Mouse (Mus musculus) MEL (cell line): Measurements from ENCODE around the gene Prdm10. TPM values are rescaled to one million over a fixed set of nuclear protein-coding genes. Genes with fewer than 3 reads are reported as not detected.
A peak's percentile ranks its signal among the peaks of the same experiment; 100 is the strongest.

Source experiments
- DNase-seq: peaks from one replicate; pipeline ENCODE4 v3.0.0; 2011; ENCODE audit warnings: low read depth, low spot score
- H3K27ac ChIP-seq: 2 replicates; pipeline ENCODE4 v1.5.1; 2012; ENCODE audit warnings: low read depth, mild to moderate bottlenecking, control low read depth, low read length, moderate library complexity; ENCODE audit not compliant: control insufficient read depth
- H3K27me3 ChIP-seq, 2 experiments: fragments of 150-350 bp in 1 of 2; sonication (generic) in 1 of 2; 2 replicates each; pipeline ENCODE4 v1.6.1; 2012; ENCODE audit warnings: low read length in 2 of 2, mild to moderate bottlenecking in 2 of 2, improper control_type of control experiment in 1 of 2, moderate library complexity in 1 of 2; ENCODE audit not compliant: insufficient read depth in 2 of 2, control insufficient read depth in 1 of 2
- H3K36me3 ChIP-seq, 2 experiments: 2 replicates each; pipeline ENCODE4 v1.6.1; 2012 to 2014; ENCODE audit warnings: low read length in 2 of 2, improper control_type of control experiment in 1 of 2, inconsistent platforms in 1 of 2, mild to moderate bottlenecking in 1 of 2; ENCODE audit not compliant: insufficient read depth in 2 of 2, control insufficient read depth in 1 of 2
- H3K4me1 ChIP-seq, 2 experiments: fragments of 150-350 bp in 1 of 2; sonication (generic) in 1 of 2; 2 replicates each; pipeline ENCODE4 v1.6.1; 2012; ENCODE audit warnings: low read length in 2 of 2, improper control_type of control experiment in 1 of 2, mild to moderate bottlenecking in 1 of 2; ENCODE audit not compliant: insufficient read depth in 2 of 2, control insufficient read depth in 1 of 2
- H3K4me3 ChIP-seq, 2 experiments: fragments of 150-350 bp in 1 of 2; sonication (generic) in 1 of 2; 2 replicates each; pipeline ENCODE4 v1.5.1; 2012; ENCODE audit warnings: low read depth in 2 of 2, low read length in 2 of 2, mild to moderate bottlenecking in 2 of 2, moderate library complexity in 2 of 2, control low read depth in 1 of 2, improper control_type of control experiment in 1 of 2; ENCODE audit not compliant: control insufficient read depth in 1 of 2, insufficient read depth in 1 of 2
- H3K79me2 ChIP-seq: 2 replicates; pipeline ENCODE4 v1.6.1; 2012; ENCODE audit warnings: mild to moderate bottlenecking, low read length, moderate library complexity; ENCODE audit not compliant: control insufficient read depth, poor library complexity, insufficient read depth
- H3K9ac ChIP-seq: 2 replicates; pipeline ENCODE4 v1.6.1; 2012; ENCODE audit warnings: low read depth, mild to moderate bottlenecking, control low read depth, low read length, moderate library complexity; ENCODE audit not compliant: control insufficient read depth, poor library complexity, severe bottlenecking
- H3K9me3 ChIP-seq: fragments of 150-350 bp; sonication (generic); replicated peaks from 2 replicates; pipeline ENCODE4 v1.6.1; 2012; ENCODE audit warnings: mild to moderate bottlenecking, low read length, improper control_type of control experiment, moderate library complexity; ENCODE audit not compliant: insufficient read depth
- BHLHE40 ChIP-seq: IDR thresholded peaks from 2 replicates; pipeline ENCODE4 v1.6.1; 2012; ENCODE audit warnings: low read depth, mild to moderate bottlenecking, inconsistent platforms, low read length, improper control_type of control experiment, borderline replicate concordance
- CHD1 ChIP-seq: IDR thresholded peaks from 2 replicates; pipeline ENCODE4 v1.6.1; 2012; ENCODE audit warnings: low read depth, mild to moderate bottlenecking, inconsistent platforms, low read length, improper control_type of control experiment
- CHD2 ChIP-seq: IDR thresholded peaks from 2 replicates; pipeline ENCODE4 v1.6.1; 2011; ENCODE audit warnings: low read length, improper control_type of control experiment
- EP300 ChIP-seq, 2 experiments: IDR thresholded peaks; 2 replicates each; pipeline ENCODE4 v1.6.1; 2011; ENCODE audit warnings: improper control_type of control experiment in 2 of 2, low read length in 2 of 2, low read depth in 1 of 2, mild to moderate bottlenecking in 1 of 2
- ETS1 ChIP-seq: IDR thresholded peaks from 2 replicates; pipeline ENCODE4 v1.6.1; 2012; ENCODE audit warnings: low read depth, mild to moderate bottlenecking, inconsistent platforms, low read length, improper control_type of control experiment, moderate library complexity
- GABPA ChIP-seq: IDR thresholded peaks from 2 replicates; pipeline ENCODE4 v1.6.1; 2012; ENCODE audit warnings: low read depth, mild to moderate bottlenecking, inconsistent platforms, low read length, improper control_type of control experiment, moderate library complexity
- GATA1 ChIP-seq: IDR thresholded peaks from 2 replicates; pipeline ENCODE4 v1.6.1; 2011; ENCODE audit warnings: low read depth, low read length, improper control_type of control experiment
- HCFC1 ChIP-seq: IDR thresholded peaks from 2 replicates; pipeline ENCODE4 v1.6.1; 2012; ENCODE audit warnings: low read depth, mild to moderate bottlenecking, inconsistent platforms, low read length, improper control_type of control experiment, moderate library complexity
- MAFK ChIP-seq: IDR thresholded peaks from 2 replicates; pipeline ENCODE4 v1.6.1; 2011; ENCODE audit warnings: low read depth, mild to moderate bottlenecking, low read length, improper control_type of control experiment, borderline replicate concordance
- MAX ChIP-seq: IDR thresholded peaks from 2 replicates; pipeline ENCODE4 v1.6.1; 2011; ENCODE audit warnings: low read length, improper control_type of control experiment
- MAZ ChIP-seq: IDR thresholded peaks from 2 replicates; pipeline ENCODE4 v1.6.1; 2012; ENCODE audit warnings: low read depth, mild to moderate bottlenecking, inconsistent platforms, low read length, improper control_type of control experiment
- MEF2A ChIP-seq: IDR thresholded peaks from 2 replicates; pipeline ENCODE4 v1.6.1; 2014; ENCODE audit warnings: low read depth, mild to moderate bottlenecking, inconsistent platforms, low read length, improper control_type of control experiment; ENCODE audit not compliant: poor library complexity, insufficient replicate concordance, severe bottlenecking; ENCODE audit errors: extremely low read depth
- MXI1 ChIP-seq: IDR thresholded peaks from 2 replicates; pipeline ENCODE4 v1.6.1; 2011; ENCODE audit warnings: mild to moderate bottlenecking, low read depth, low read length, improper control_type of control experiment
- MYB ChIP-seq: IDR thresholded peaks from 2 replicates; pipeline ENCODE4 v1.6.1; 2011; ENCODE audit warnings: mild to moderate bottlenecking, low read depth, low read length, improper control_type of control experiment
- MYC ChIP-seq: IDR thresholded peaks from 2 replicates; pipeline ENCODE4 v1.6.1; 2011; ENCODE audit warnings: low read depth, mild to moderate bottlenecking, low read length, improper control_type of control experiment, moderate library complexity
- NELFE ChIP-seq: IDR thresholded peaks from 2 replicates; pipeline ENCODE4 v1.6.1; 2011; ENCODE audit warnings: low read depth, low read length, improper control_type of control experiment
- NRF1 ChIP-seq: IDR thresholded peaks from 2 replicates; pipeline ENCODE4 v1.6.1; 2014; ENCODE audit warnings: low read depth, mild to moderate bottlenecking, inconsistent platforms, low read length, improper control_type of control experiment, moderate library complexity; ENCODE audit not compliant: poor library complexity, insufficient read depth, severe bottlenecking
- POLR2A ChIP-seq, 2 experiments: IDR thresholded peaks; 2 replicates each; pipeline ENCODE4 v1.6.1; 2011 to 2012; ENCODE audit warnings: low read length in 2 of 2, mild to moderate bottlenecking in 2 of 2, control low read depth in 1 of 2, improper control_type of control experiment in 1 of 2, low read depth in 1 of 2, moderate library complexity in 1 of 2; ENCODE audit not compliant: control insufficient read depth in 1 of 2, insufficient read depth in 1 of 2, poor library complexity in 1 of 2
- POLR2AphosphoS2 ChIP-seq: IDR thresholded peaks from 2 replicates; pipeline ENCODE4 v1.6.1; 2011; ENCODE audit warnings: low read length, improper control_type of control experiment
- POLR2AphosphoS5 ChIP-seq: IDR thresholded peaks from 2 replicates; pipeline ENCODE4 v1.6.1; 2012; ENCODE audit warnings: low read depth, borderline replicate concordance, mild to moderate bottlenecking, inconsistent platforms, low read length, moderate library complexity, mixed read lengths
- RAD21 ChIP-seq: IDR thresholded peaks from 2 replicates; pipeline ENCODE4 v1.6.1; 2011; ENCODE audit warnings: mild to moderate bottlenecking, low read depth, low read length, improper control_type of control experiment
- SIN3A ChIP-seq: IDR thresholded peaks from 2 replicates; pipeline ENCODE4 v1.6.1; 2012; ENCODE audit warnings: low read length, improper control_type of control experiment, inconsistent platforms
- SMC3 ChIP-seq: IDR thresholded peaks from 2 replicates; pipeline ENCODE4 v1.6.1; 2011; ENCODE audit warnings: low read depth, low read length, improper control_type of control experiment
- TAL1 ChIP-seq: IDR thresholded peaks from 2 replicates; pipeline ENCODE4 v1.6.1; 2012; ENCODE audit warnings: mild to moderate bottlenecking, inconsistent platforms, low read length, moderate library complexity, mixed read lengths
- TBP ChIP-seq: IDR thresholded peaks from 2 replicates; pipeline ENCODE4 v1.8.0; 2011; ENCODE audit warnings: low read depth, low read length, improper control_type of control experiment
- TCF12 ChIP-seq: IDR thresholded peaks from 2 replicates; pipeline ENCODE4 v1.6.1; 2014; ENCODE audit warnings: low read depth, mild to moderate bottlenecking, inconsistent platforms, low read length, improper control_type of control experiment, moderate library complexity
- UBTF ChIP-seq: IDR thresholded peaks from 2 replicates; pipeline ENCODE4 v1.6.1; 2012; ENCODE audit warnings: low read depth, mild to moderate bottlenecking, inconsistent platforms, low read length, improper control_type of control experiment, moderate library complexity, borderline replicate concordance; ENCODE audit not compliant: insufficient read depth
- USF2 ChIP-seq, 2 experiments: IDR thresholded peaks; 2 replicates each; pipeline ENCODE4 v1.6.1; 2011 to 2012; ENCODE audit warnings: improper control_type of control experiment in 2 of 2, low read length in 2 of 2, borderline replicate concordance in 1 of 2, inconsistent platforms in 1 of 2, low read depth in 1 of 2, mild to moderate bottlenecking in 1 of 2; ENCODE audit not compliant: insufficient read depth in 1 of 2
- ZKSCAN1 ChIP-seq: IDR thresholded peaks from 2 replicates; pipeline ENCODE4 v1.6.1; 2012; ENCODE audit warnings: low read depth, mild to moderate bottlenecking, inconsistent platforms, low read length, improper control_type of control experiment, moderate library complexity
- ZMIZ1 ChIP-seq: IDR thresholded peaks from 2 replicates; pipeline ENCODE4 v1.6.1; 2012; ENCODE audit warnings: low read depth, mild to moderate bottlenecking, inconsistent platforms, low read length, improper control_type of control experiment, moderate library complexity
- ZNF384 ChIP-seq: IDR thresholded peaks from 2 replicates; pipeline ENCODE4 v1.6.1; 2012; ENCODE audit warnings: low read depth, mild to moderate bottlenecking, inconsistent platforms, low read length, improper control_type of control experiment
- polyA plus RNA-seq, 2 experiments: library from polyadenylated mRNA; stranded (reverse) in 1 of 2; unstranded in 1 of 2; fragments of >175 nt in 1 of 2; fragments of >200 nt in 1 of 2; gene quantifications; 2 replicates each; pipeline versions ENCODE4 v1.2.1 to v1.2.4; 2012; ENCODE audit warnings: low replicate concordance in 2 of 2, low read depth in 1 of 2; ENCODE audit not compliant: insufficient read length in 2 of 2, insufficient read depth in 1 of 2, missing spikeins in 1 of 2
- total RNA-seq: library from RNA; depleted of rRNA; stranded (reverse); fragments of 300-350 nt; gene quantifications from 2 replicates; pipeline ENCODE4 v1.2.3, GENCODE M21; 2012

Prdm10 gene
- total and polyA plus RNA-seq, 3 experiments: 3.4 to 8.7 TPM; not detected in 1

GRCm38 (mm10) chr9:31253866-31254696, 26.3 kb upstream of the Prdm10 start:
- H3K36me3 ChIP-seq: peaks cover 0 to 25% of the 10 kb centered on the region in 2 experiments; a peak in 2 of 4 replicates
- peaks cover 1% of the 10 kb centered on the region; the same call in 1 of the 2 replicates for H3K79me2 ChIP-seq
- peak overlapping the region; percentile 69 to 89 for H3K4me3 ChIP-seq
- H3K27me3 ChIP-seq: no peaks in the 10 kb centered on the region
- H3K27ac ChIP-seq: peak overlapping the region; percentile 99
- peaks cover 15 to 20% of the 10 kb centered on the region in 2 experiments for H3K4me1 ChIP-seq
- no peaks in the 10 kb centered on the region for H3K9me3 ChIP-seq
- peak overlapping the region; percentile 72 for H3K9ac ChIP-seq
- TF ChIP-seq MYB (no peak), TAL1 (no peak), UBTF (no peak), HCFC1 (no peak), GABPA (peak; percentile 83; the same call in 1 of the 2 replicates), POLR2AphosphoS2 (no peak; the same call in 1 of the 2 replicates), TCF12 (0 out of 2 replicates have a peak, but pooled peaks have one; percentile 10), EP300 (IDR thresholded peaks at IDR 0.05; ENCODE audit: low read depth in 1 of 2, low read length in 2 of 2) (peak; percentile 28 to 35; a peak in 2 of 4 replicates), MEF2A (no peak), MAZ (no peak; the same call in 1 of the 2 replicates), NRF1 (no peak), MAX (peak; percentile 74), ETS1 (peak; percentile 55; the same call in 1 of the 2 replicates), MYC (peak; percentile 62; the same call in 1 of the 2 replicates), ZNF384 (no peak), SIN3A (peak; percentile 35; the same call in 1 of the 2 replicates), NELFE (peak; percentile 44), MAFK (peak; percentile 76), CHD2 (no peak), RAD21 (no peak), ZKSCAN1 (no peak), ZMIZ1 (0 out of 2 replicates have a peak, but pooled peaks have one; percentile 34), USF2 (IDR thresholded peaks at IDR 0.05; ENCODE audit: borderline replicate concordance in 1 of 2, insufficient read depth in 1 of 2, low read depth in 1 of 2, low read length in 2 of 2) (no peak), SMC3 (no peak), TBP (no peak), BHLHE40 (no peak), CHD1 (peak; percentile 87; the same call in 1 of the 2 replicates), POLR2AphosphoS5 (no peak), POLR2A (IDR thresholded peaks at IDR 0.05; ENCODE audit: control insufficient read depth in 1 of 2, insufficient read depth in 1 of 2, low read depth in 1 of 2, low read length in 2 of 2, poor library complexity in 1 of 2) (peak in 1 of 2 experiments; percentile 65; a peak in 2 of 4 replicates), GATA1 (no peak), MXI1 (peak; percentile 78)
- DNase-seq: peak; percentile 70
